Mouse (Mus musculus): Measurements from ENCODE around the gene A230050P20Rik.
A peak's percentile ranks its signal among the peaks of the same experiment; 100 is the strongest.

A230050P20Rik gene

DNA sequence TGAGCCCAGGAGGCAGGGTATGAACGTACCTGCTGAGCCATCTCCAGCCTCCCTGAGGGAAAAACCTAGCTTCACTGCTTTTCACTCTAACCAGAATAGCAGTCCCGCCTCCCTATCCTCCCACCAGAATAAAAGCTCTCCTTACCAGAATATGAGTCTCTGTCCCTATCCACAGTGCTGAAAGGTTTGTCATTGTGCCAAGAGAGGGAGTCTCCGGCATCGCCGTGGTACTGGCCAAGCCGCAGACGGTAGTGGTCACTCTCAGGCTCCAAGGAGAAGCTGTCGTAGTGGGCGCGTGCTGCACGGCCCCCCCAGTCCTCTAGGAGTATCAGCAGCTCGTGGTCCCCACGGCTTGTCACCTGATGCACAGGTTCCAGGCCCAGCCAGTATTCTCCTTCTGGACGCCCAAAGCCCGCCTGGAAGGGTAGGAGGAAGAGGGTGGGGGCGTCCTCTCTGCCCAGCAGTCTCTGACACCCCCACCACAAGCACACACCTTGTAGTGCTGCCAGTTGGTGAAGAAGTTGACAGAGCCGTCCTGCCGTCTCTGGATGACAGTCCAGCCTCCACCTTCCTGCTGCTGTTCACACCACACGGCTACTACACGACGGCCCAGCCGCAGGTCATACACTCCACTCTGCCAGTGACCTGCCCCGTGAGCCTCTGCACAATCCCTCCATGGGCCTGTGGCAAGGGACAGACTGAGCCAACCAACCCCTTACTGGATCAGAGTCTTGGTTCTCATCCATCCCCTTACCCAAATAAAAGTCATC, 6.8 kb downstream of the A230050P20Rik start:
- DNase-seq (ENCODE audit: low spot score), result no peak

DNA sequence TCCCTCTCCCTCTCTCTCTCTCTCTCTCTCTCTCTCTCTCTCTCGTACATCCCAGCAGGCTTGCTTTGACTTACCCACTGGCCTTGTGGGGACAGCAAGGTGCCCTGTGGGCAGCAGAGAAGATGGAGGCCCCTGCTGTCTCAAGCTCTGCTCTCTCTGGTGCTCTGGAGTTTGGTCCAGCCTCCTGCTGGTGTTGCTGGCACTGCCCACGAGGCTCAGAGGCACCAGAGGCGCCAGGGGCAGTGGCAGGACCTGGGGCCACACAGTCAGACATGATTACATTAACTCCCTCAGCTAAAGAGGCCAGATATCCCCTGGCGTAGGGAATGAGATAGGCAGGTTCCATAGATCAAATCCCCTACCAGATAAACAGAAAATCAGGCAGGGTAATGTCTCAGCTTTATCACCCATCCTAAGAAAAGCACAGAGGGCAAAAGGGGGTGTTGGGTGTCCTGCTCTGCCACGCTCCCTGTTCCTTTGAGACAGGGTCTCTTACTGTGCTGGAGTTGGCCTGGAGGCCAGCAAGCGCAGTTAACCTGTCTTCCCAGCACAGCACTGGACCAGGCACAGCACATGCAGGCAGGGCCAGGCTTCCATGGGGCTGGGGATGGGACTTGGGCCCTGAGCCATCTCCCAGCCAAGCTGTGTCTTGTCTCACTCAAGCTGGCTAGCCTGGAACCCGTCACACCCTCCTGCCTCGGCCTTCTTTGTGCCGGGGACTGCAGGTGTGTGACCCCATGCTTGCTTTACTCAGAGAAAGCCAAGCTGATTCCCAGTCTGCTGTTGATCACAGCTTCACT, 8.1 kb downstream of the A230050P20Rik start:
- no peak for DNase-seq (ENCODE audit: low spot score)

DNA sequence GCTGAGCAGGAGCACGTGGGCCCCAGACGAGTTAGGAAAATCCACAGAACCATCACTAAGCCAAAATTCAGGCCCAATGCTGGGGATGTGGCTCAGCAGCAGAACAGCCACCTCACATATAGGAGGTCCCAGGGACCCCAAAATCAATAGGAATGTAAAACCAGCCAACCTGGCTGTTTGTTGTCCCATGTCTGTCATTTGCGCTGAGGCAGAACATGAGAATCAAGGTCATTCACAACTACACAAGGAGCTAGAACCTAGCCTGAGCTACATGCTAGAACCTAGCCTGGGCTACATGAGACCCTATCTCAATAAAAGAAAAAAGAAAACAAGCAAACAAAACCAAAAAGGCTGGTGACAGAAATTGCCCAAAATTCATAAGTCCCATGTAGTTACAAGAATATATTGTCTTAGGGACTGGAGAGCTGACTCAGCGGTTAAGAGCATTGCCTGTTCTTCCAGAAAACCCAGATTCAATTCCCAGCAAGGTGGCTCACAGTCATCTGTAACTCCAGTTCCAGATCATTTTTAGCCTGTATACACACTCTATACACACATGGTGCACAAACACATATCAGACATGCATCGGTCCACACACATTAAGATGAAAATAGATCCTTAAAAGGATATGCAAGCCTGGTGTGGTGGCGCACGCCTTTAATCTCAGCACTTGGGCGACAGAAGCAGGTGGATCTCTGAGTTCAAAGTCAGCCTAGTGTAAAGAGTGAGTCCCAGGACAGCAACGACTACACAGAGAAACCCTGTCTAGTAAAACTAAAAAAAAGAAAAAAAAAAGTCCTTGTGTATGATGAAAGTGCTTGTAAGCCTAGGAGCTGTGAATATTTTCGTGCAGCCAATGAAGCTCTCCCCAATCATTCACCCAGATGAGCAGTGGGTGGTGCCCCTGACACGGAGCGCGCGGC, 8.9 kb downstream of the A230050P20Rik start:
- no peak for DNase-seq (ENCODE audit: low spot score)

DNA sequence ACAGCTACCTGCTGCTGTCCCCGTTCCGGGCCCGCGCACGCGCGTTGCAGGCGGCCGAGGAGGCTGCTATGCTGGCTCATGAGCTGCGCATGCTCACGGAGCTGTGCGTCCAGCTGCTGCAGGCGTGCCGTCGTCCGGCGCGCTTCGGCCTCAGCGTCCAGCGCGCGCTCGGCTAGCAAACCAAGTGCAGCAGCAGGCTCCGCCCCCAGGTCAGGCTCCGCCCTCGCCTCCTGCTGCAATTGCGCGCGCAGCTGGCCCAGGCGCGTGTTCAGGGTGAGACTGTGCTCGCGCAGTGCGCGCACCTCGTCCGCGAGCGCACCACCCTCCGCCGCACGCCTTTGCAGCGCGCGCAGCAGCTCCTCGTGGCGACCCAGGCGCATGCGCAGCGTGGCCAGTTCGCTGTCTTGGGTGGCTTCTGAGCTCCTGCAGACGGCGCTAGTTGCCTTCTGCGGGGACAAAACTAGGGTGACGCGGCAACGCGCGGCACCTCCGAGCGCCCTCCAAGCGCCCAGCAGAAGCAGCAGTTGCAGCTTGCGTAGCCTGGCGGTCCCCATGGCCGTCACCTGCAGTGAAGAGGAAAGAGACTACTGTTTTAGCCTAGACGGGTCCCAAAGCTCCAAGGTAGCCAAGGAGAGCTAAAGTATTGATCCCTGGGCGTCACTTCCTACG, 9.7 kb downstream of the A230050P20Rik start:
- DNase-seq (ENCODE audit: low spot score), result peak; percentile 98

DNA sequence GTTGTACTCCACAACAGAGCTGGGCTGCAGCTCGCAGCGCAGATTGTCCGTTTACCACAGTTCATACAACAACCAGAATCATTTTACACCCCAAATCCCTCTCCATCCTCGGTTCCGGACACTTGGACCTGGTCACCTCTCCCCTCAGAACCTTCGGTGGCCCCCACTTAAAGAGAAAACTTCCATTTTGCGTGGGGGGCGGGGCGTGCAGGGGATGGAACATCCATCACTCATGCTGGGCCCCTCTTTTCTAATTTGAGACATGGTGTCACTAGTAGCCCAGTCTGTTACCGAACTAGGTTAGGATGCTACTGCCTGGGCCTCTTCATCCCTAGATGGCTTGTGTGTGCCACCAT, 10.2 kb downstream of the A230050P20Rik start:
- no peak for DNase-seq (ENCODE audit: low spot score)

DNA sequence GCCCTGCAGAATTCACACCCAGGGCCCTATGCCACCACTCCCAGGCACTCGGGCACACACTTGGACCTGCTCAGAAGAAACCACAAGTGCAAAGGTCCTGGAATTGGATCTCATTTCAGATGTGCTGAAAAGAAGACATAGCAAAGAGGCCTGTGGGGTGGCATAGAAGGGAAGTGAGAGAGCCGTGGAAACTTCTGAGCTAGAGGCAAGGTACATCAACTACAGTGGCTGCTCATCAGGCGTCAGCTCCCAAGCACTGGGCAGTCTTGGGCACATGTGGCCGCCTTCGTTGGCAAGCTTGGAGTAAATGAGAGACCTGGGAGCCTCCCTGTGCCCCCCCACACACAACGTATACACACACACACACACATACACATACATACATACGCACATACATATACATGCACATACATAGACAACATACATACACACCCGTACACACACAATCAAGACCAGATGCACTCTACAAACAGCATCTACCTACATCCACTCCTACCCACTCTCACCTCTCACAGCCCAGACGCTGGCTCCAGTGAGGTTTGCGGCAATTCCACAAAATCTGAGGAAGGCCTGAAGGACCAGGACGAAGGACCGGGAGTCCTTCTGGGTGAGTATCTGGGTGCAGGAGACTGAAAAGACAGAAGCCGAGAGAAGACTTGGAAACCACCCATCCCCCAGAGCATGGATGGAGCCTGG, 10.8 kb downstream of the A230050P20Rik start, which contains the start of gene Angptl6:
Gene Angptl6 (minus strand): TSS at position 631 of the 696 bp plus-strand sequence.
- DNase-seq (ENCODE audit: low spot score), result no peak

DNA sequence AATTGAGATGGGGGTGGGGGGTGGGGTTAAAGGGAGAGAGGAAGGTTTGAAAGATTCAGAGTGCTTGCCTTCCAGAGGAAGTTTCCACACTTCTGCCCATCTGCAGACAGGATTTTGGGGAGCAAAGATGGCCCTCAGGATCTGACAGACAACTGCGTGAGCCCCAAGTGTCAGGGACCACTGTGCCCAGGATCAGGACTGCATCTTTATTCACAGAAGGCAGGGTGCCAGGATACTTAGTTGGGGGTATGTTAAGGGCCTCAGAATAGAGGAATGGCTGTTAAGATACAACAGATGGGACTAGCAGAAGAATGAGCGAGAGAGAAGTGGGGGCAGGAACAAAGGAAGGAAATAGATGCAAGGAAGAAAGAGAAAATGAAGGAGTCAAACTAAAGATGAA, 18.1 kb downstream of the A230050P20Rik start:
- no peak for DNase-seq (ENCODE audit: low spot score)

DNA sequence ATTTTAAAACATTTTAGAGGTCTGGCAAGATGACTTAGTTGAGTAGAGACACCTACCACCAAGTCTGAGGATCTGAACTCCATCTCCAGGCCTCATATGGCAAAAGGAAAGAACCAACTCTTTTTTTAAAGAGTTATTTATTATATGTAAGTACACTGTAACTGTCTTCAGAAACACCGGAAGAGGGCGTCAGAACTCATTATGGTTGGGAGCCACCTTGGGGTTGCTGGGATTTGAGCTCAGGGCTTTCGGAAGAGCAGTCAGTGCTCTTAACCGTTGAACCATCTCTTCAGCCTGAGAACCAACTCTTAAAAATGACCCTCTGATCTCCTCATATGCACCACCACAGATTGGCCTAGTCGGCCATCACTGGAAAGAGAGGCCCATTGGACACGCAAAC, 18.7 kb downstream of the A230050P20Rik start:
- DNase-seq (ENCODE audit: low spot score), result no peak

DNA sequence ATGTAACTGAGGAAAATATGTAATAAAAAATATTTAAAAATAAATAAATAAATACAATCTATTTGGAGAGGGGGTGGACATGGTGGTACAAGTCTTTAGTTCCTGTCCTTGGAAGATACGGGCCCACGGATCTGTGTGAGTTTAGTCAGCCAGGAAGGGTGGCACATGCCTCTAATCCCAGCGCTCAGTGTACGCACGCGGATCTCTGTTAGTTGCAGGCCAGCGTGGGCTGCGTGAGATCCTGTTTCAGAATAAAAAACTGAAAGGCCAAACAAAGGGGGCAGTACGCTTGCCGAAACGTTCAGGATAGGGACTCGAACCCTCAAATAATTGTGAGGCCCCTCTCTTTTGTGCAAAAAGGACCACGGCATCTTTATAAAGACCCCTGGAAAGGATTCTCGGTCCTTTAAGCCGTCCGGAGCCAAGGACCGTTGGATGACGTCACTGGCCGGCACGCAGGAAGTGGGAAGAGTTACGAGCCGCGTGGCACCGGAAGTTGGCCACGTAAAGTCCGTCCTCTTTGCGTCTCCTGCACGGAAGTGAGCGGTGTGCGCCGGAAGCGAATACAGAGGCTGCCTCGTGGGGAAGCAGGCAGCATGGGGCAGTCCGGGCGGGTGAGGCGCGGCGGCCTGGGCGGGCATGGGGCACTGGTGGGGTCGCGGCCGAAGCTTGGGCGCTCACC, 19.4 kb downstream of the A230050P20Rik start, which contains the start of gene Ppan:
Gene Ppan (plus strand): TSS at position 472 of the 682 bp plus-strand sequence.
- DNase-seq (ENCODE audit: low spot score), result peak; percentile 92

DNA sequence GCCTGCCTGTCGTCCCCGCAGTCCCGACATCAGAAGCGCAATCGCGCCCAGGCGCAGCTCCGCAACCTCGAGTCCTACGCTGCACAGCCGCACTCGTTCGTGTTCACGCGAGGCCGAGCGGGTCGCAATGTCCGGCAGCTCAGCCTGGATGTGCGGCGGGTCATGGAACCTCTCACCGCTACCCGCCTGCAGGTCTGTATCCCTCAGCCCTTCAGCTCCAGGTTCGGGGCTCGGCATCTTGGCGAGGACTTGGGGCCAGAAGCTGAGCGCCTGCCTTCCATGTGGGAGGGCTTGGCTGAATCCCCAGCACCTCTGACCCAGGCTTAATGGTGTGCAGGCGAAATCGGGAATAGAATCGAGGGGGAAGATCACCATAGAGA, 19.9 kb downstream of the A230050P20Rik start:
- DNase-seq (ENCODE audit: low spot score), result no peak

DNA sequence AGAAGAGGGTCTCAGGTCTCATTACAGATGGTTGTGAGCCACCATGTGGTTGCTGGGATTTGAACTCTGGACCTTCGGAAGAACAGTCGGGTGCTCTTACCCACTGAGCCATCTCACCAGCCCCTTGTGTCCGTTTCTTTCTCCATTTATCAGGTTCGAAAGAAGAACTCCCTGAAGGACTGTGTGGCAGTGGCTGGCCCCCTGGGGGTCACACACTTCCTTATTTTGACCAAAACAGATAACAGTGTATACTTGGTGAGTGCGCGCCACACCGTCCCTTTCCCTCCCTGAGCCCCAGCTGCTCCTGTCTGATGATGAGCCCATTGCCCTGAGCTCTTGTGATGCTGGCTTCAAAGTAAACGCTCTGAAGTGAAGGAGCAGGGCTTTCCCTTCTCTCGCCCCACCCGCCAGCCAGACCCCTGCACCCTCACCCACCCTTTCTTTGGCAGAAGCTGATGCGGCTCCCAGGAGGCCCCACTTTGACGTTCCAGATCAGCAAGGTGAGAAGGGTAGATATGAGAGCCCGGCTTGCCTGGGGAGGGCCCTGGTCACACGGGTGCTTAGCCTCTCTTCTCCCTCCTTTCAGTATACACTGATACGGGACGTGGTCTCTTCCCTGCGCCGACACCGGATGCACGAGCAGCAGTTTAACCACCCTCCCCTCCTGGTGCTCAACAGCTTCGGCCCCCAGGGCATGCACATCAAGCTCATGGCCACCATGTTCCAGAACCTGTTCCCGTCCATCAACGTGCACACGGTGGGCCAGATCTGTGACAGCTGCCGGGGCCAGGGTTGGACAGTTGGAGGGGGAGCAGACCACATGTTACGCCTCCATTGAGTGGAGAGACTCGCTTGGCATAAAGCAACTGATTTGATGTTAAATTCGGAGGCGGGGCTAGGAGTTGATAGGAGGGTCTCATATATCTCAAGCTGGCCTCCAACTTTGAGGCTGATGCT, 21.0 kb downstream of the A230050P20Rik start:
- no peak for DNase-seq (ENCODE audit: low spot score)

DNA sequence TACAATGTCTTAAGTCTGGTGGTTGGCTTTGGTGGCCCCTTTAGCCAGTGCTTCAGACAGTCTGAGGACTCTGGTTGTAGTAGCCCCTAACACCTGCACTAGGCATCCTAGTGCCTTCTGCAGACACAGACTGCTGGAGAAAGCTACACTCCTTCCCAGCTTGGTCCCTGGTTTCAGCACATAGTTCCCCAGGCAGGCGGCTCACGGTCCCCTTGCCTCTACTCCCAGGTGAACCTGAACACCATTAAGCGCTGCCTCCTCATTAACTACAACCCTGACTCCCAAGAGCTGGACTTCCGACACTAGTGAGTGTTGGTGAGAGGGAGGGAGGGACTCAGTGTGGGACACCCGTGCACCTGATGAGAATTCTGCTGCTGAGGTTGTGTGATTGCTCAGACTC, 22.0 kb downstream of the A230050P20Rik start:
- DNase-seq (ENCODE audit: low spot score), result no peak

DNA sequence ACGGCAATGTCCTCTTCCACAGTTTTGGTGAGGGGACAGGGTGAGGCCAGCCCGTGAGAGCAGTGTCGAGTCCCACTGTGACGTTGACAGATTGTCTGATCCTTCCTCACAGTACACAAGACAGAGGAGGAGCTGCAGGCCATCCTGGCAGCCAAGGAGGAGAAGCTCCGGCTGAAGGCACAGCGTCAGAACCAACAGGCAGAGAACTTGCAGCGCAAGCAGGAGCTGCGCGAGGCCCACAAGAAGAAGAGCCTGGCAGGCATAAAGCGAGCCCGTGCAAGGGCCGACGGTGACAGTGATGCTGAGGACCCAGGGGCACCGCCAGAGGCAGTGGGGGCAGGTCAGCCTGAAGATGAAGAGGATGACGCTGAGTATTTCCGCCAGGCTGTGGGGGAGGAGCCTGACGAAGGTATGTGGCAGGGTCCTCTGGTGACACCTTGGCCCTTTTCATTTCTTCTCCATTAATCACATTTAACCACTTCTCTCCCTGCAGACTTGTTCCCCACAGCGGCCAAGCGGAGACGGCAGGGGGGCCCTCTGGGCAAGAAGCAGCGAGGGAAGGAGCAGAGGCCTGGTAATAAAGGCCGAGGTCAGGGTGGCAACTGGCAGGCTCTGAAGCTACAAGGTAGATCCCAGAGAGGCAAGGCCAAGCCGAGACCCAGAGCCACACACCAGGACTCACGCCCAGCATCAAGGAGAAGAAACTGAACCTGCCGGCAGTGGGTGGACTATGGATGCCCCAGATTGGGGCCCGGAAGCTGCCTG, 23.1 kb downstream of the A230050P20Rik start:
- DNase-seq (ENCODE audit: low spot score), result no peak

DNA sequence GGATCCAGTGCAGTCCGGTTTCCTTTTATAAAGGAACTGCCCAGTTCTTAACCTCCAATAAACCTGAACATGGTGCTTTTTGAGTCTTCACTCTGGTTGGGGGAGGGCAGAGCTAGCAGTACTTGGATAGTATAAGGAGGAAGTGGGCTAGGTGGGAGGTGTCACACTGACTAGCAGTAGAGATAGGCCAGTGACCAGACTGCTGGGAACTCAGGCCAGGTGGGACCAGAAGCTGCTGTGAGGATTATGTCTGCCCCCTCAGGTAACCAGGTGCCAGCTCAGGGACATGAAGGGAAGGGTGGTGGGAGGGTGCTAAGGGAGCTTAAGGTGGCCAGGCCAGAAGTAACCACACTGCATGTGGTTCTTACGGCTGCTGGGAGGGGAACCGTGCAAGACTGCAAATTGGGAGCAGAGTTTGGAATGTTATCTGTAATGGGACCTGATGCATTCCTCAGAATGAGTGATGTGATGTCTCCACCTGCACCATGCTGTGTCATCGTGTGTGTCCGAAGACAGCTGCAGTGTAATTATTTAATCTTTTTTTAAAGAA, 23.7 kb downstream of the A230050P20Rik start:
- no peak for DNase-seq (ENCODE audit: low spot score)

DNA sequence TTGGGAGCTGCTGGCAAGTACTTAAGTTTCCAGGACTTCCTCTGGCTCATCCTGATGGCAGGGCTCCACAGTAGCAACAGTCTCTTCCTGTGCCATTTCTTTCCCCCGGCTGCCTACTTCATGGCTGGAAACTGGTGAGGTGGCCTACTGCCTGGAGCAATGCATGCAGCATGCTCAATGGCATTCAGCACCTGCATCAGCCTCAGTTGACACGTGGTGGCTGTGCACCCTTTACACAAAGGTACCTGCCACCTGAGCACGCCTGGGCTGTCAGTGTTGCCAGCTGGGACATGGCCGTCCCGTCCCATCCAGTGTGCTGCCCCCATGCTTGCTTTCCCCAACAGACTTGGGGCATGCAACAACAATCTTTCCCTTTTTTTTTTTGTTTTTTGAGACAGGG, 24.6 kb downstream of the A230050P20Rik start:
- no peak for DNase-seq (ENCODE audit: low spot score)

DNA sequence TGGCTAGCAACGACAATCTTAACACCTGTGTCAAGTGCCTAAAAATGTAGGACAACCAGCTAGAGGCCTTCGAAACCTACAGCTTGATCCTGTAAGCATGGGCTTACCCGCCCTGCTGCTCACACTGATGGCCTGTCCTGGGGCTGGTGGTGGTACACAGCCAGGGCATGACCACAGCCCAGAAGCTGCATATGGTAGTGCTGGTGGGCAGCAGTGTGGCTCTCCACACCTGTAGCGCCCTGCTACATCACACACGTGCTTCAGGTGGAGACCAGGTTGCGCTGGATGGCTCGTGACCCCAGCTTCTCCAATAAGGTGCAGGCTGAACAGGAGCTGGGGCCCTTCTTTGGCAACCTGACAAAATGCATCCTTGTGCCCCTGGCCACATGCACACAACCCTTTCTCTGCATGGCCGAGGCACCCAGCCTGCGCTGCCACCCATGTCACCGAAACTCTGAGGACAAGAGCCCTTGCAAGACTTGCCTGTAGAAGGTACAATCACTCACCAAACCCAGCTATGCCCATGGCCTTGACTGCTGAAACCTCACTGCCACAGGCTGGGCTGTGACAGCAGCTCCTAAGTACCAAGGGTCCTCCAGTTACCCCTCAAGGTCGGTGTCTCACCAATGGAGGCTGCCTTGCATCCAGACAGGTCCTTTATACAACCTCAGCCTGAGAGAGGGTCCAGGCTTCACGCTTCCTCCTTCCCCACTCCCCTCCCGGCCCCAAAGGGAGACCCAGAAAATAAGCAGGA, 25.3 kb downstream of the A230050P20Rik start:
- DNase-seq (ENCODE audit: low spot score), result no peak

DNA sequence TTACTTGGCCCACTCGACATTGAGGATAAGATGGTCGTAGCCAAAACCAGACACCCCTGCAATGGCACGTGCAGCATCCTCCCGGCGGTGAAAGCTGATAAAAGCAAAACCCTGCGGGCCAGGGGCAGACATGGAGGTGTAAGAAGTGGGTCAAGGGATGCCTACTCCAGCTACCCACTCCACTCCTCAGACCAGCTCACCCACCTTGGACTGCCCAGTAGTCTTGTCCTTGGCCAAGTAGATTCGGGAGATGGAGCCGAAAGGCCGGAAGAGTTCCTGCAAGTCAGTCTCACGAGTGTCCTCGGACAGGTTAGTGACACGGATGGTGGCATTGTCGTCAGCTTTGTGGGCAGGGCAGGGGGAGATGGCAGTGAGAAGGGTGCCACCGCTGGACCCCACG, 26.2 kb downstream of the A230050P20Rik start:
- DNase-seq (ENCODE audit: low spot score), result no peak
